Mouse (Mus musculus) CH12.LX (cell line): ENCODE measurements around the gene Iqgap3.

ENCODE experiments used
- CTCF ChIP-seq, 2 experiments: IDR thresholded peaks in 1 of 2; conservative IDR thresholded peaks in 1 of 2; 2 replicates each; pipeline ENCODE4 v1.5.1; 2011 to 2012; ENCODE audit warnings: low read depth in 2 of 2, low read length in 2 of 2, improper control_type of control experiment in 1 of 2, inconsistent platforms in 1 of 2, mild to moderate bottlenecking in 1 of 2, moderate library complexity in 1 of 2
- GABPA ChIP-seq: IDR thresholded peaks from 2 replicates; pipeline ENCODE4 v1.6.1; 2012; ENCODE audit warnings: low read depth, low read length, improper control_type of control experiment, inconsistent platforms; ENCODE audit not compliant: insufficient replicate concordance
- POLR2A ChIP-seq: IDR thresholded peaks from 2 replicates; pipeline ENCODE4 v1.6.1; 2011; ENCODE audit warnings: low read depth, mild to moderate bottlenecking, improper control_type of control experiment, low read length
- SMC3 ChIP-seq: IDR thresholded peaks from 2 replicates; pipeline ENCODE4 v1.6.1; 2011; ENCODE audit warnings: low read depth, low read length, improper control_type of control experiment

- TF ChIP-seq POLR2A (no peak), SMC3 (no peak), CTCF (conservative IDR thresholded peaks at IDR 0.05 in 1 of 2, IDR thresholded peaks at IDR 0.05 in 1 of 2; ENCODE audit: low read depth in 2 of 2, low read length in 2 of 2) (no peak), GABPA (no peak)
These were observed 8.1 kb upstream of the Iqgap3 start for GRCm38 (mm10) chr3:88073631-88074030.
